Mouse (Mus musculus) lung, postnatal 0 days (tissue): Measurements from ENCODE around the gene Phf23.

Experiments
- CTCF ChIP-seq: IDR thresholded peaks from 2 replicates; pipeline ENCODE4 v1.5.1; 2016; ENCODE audit warnings: antibody characterized with exemption, mild to moderate bottlenecking
- EP300 ChIP-seq: IDR thresholded peaks from 2 replicates; pipeline ENCODE4 v1.6.1; 2016; ENCODE audit warnings: antibody characterized with exemption, mild to moderate bottlenecking, control low read depth

DNA sequence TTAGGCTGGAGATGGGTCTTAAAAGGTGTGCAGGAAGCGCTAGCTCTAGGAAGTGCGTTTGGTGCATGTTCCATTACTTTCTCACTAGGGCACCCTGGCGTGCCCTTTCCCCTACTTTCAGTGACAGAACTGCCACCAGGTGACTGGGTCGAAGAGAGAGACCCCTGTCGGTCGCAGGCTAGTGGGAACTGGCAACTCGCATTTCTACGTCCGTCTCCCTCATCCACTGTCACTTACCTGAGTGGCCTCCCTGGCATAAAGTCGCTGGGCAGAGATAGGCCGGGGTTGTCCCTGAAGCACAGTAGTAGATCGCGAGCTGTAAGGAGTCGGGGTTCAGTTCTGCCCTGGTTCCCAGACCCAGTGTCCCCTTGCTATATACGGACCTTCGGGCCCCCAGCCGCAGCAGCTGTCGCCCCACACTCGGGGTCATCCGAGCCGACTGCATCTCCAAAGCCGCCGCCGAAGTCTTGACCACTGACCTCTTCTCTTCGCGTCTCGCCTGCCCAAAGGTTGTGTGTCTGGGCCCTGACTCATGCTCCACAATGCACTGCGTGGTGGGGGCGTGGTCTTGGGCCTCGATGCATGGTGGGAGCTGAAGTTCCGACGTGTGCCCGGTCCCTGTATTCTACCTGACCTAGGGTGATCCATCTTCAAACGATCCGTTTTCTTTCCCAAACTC lies 19.4 kb downstream of the Phf23 start, which contains the start of gene Acadvl:
- peak; percentile 63 for TF ChIP-seq CTCF
- no peak; the same call in 1 of the 2 replicates for TF ChIP-seq EP300
